Mouse (Mus musculus) lung, postnatal 0 days (tissue): ENCODE data around the gene Zfp617. TPM values are rescaled to one million over a fixed set of nuclear protein-coding genes. Genes with fewer than 3 reads are reported as not detected.
"Not testable (repeated sequence)": the region's sequence is repeated elsewhere in the genome, so short reads cannot be mapped to it uniquely, and the experiment has no call there.

Experiments
- ATAC-seq: fragments of 200-750 bp; cut with Nextera tagmentation; 2 replicates; pipeline ENCODE4 v1.8.0; 2017; ENCODE audit warnings: moderate library complexity
- DNase-seq: peaks from one replicate; pipeline ENCODE4 v3.0.0-alpha.2; 2016; ENCODE audit warnings: low spot score
- H3K27ac ChIP-seq: fragments of 300-500 bp; sonication (generic); 2 replicates; pipeline ENCODE4 v1.5.1; 2014; ENCODE audit warnings: antibody characterized with exemption, mild to moderate bottlenecking, low read length, mixed read lengths
- H3K27me3 ChIP-seq: fragments of 300-500 bp; sonication (generic); replicated peaks from 2 replicates; pipeline ENCODE4 v1.6.1; 2014; ENCODE audit warnings: low read length, mixed read lengths; ENCODE audit not compliant: insufficient read depth
- H3K36me3 ChIP-seq: fragments of 300-500 bp; sonication (generic); 2 replicates; pipeline ENCODE4 v1.6.1; 2014; ENCODE audit warnings: low read length, mixed read lengths; ENCODE audit not compliant: insufficient read depth
- H3K4me1 ChIP-seq: fragments of 300-500 bp; sonication (generic); 2 replicates; pipeline ENCODE4 v1.6.1; 2014; ENCODE audit warnings: antibody characterized with exemption, low read depth, low read length, mixed read lengths; ENCODE audit not compliant: insufficient read depth
- H3K4me2 ChIP-seq: fragments of 300-500 bp; sonication (generic); replicated peaks from 2 replicates; pipeline ENCODE4 v1.6.1; 2014; ENCODE audit warnings: low read depth, mild to moderate bottlenecking, low read length, moderate library complexity, mixed read lengths
- H3K4me3 ChIP-seq: fragments of 300-500 bp; sonication (generic); 2 replicates; pipeline ENCODE4 v1.5.1; 2014; ENCODE audit warnings: low read depth, low read length
- H3K9ac ChIP-seq: fragments of 300-500 bp; sonication (generic); replicated peaks from 2 replicates; pipeline ENCODE4 v1.6.1; 2014; ENCODE audit warnings: low read depth, mild to moderate bottlenecking
- H3K9me3 ChIP-seq: fragments of 300-500 bp; sonication (generic); 2 replicates; pipeline ENCODE4 v1.6.1; 2016; ENCODE audit warnings: low read length, mixed read lengths
- CTCF ChIP-seq: IDR thresholded peaks from 2 replicates; pipeline ENCODE4 v1.5.1; 2016; ENCODE audit warnings: antibody characterized with exemption, mild to moderate bottlenecking
- EP300 ChIP-seq: IDR thresholded peaks from 2 replicates; pipeline ENCODE4 v1.6.1; 2016; ENCODE audit warnings: antibody characterized with exemption, mild to moderate bottlenecking, control low read depth
- WGBS: fragments of 180-500 bp; shearing (Covaris S2); extraction: QIAGEN DNeasy Blood & Tissue Kit; methylation state at CpG from one replicate; pipeline ENCODE4 v1.1.7; 2014; 5-methylcytosine and 5-hydroxymethylcytosine counted together
- polyA plus RNA-seq: library from polyadenylated mRNA; unstranded; fragments of >200 nt; fragmentation: Nextera tagmentation; extraction: Ambion mirVana; gene quantifications from 2 replicates; pipeline ENCODE4 v1.2.1, GENCODE M21; 2015

Zfp617 gene
- polyA plus RNA-seq, 1 experiment from 2014 or later = 11.9 TPM

DNA sequence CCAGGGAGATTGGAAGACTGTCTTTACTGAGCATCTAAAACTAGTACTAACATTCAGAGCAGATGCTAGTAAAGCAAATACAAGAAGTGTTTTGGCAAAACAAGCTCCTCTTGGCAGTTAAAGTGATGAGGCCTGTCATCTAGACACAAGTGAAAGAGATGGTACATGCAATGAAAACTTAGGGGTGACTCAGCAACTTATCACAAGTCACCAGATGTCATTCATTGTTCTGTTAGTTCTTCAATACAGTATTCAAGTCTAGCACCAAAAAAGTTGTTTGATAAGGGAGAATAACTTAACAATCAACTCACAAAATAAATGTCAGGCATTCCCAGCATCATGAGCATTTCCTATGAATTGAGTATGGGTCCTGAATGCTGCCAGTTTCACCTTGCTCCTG, 19.3 kb downstream of the Zfp617 start:
- 0 out of 2 replicates have a peak, but pooled peaks cover 3% of the 10 kb centered on the region for H3K36me3 ChIP-seq
- no peaks in the 10 kb centered on the region for H3K9me3 ChIP-seq
- no peak overlapping the region for H3K4me3 ChIP-seq
- H3K9ac ChIP-seq = no peak overlapping the region
- no peak for ATAC-seq
- TF ChIP-seq CTCF (no peak), EP300 (no peak)
- no peak for DNase-seq
- no peaks in the 10 kb centered on the region for H3K27me3 ChIP-seq
- no peak overlapping the region for H3K4me2 ChIP-seq
- no peaks in the 10 kb centered on the region; the same call in 1 of the 2 replicates for H3K4me1 ChIP-seq
- H3K27ac ChIP-seq = no peak overlapping the region

DNA sequence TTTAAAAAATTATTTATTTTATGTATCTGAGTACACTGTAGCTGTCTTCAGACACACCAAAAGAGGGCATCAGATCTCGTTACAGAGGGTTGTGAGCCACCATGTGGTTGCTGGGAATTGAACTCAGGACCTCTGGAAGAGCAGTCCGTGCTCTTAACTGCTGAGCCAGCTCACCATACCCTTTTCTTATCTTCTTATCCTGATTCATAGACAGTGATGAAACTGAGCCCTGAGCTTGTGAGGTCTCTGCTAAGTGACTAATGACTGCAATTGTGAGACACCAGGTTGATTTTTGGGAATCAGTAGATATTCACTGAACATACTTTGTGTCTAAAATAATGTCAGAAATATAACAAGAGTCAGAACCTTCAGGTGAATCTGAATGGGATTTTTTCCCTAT, 29.6 kb downstream of the Zfp617 start:
- not testable (repeated sequence) for H3K4me3 ChIP-seq, H3K4me2 ChIP-seq, H3K27ac ChIP-seq, H3K9me3 ChIP-seq, H3K36me3 ChIP-seq, H3K4me1 ChIP-seq, H3K27me3 ChIP-seq, DNase-seq, H3K9ac ChIP-seq, ATAC-seq
- WGBS = 80% methylated on average over 2 of the region's 2 CpGs

DNA sequence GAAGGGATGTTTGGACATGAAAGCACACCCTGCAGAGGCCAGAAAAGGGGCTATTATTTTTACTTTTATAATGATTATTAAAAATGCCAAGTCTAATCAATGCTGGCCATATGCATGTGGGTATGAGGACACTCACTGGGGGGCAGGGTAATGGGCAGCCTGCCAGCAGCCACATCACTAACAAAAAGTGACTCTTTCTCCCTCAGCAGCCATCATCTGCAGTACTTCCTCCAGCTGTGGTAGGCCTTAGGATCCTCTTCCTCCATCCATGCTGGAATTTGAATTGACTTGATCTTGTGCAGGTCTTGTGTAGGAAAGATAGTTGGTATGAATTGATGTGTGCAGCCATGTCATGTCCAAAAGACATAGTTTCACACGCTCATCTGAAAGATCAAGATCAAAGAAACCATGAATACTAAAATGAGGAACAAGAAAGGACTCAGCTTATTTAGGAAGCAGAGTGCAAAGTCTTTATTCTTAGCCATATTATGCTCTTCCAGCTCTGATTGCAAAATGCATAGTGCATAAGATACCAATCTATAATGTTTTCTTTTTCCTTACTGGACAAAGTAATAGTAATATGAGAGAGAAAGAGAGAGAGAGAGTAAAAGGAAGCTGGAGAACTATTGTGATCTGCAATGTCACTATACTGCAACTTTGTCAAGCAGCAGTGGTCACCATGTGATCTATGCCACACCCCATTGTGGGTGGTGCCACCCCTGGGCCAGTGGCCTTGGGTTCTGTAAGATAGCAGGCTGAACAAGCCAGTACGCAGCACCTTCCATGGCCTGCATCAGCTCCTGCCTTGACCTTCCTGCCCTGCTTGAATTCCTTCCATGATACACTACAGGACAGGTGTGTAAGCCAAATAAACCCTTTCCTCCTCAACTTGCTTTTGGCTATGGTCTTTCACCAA, 32.1 kb downstream of the Zfp617 start:
- ATAC-seq (no peak), DNase-seq (no peak)
- Histone ChIP-seq H3K36me3 (no peaks in the 10 kb centered on the region), H3K27ac (no peak overlapping the region), H3K9ac (no peak overlapping the region), H3K4me1 (no peaks in the 10 kb centered on the region), H3K9me3 (no peaks in the 10 kb centered on the region), H3K4me2 (no peak overlapping the region), H3K4me3 (no peak overlapping the region), H3K27me3 (no peaks in the 10 kb centered on the region)
- no peak for TF ChIP-seq EP300
- TF ChIP-seq CTCF = no peak
- WGBS = 76% methylated on average over 2 of the region's 2 CpGs

DNA sequence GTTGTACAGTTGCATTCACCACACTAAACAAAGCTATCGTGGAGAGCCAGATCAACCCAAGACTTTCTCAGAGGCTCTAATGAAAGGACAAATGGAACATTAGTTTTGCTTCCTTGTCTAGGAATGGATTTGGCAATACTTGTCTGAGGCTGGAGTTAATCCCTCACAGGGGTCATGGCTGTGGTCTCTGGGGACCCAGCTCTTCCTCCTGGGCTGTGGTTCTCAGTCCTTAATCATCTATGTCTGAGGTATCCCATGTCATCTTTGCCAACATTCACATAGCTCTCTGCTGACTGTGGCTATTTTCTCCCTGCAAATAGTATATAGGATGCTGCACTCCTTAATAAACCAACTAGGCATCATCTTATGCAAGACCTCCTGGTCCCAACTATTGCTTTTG, 33.3 kb downstream of the Zfp617 start:
- DNase-seq (no peak), ATAC-seq (no peak)
- TF ChIP-seq EP300 (no peak), CTCF (no peak)
- Histone ChIP-seq H3K27ac (no peak overlapping the region), H3K9me3 (no peaks in the 10 kb centered on the region), H3K36me3 (no peaks in the 10 kb centered on the region), H3K4me2 (no peak overlapping the region), H3K4me1 (no peaks in the 10 kb centered on the region), H3K9ac (no peak overlapping the region), H3K27me3 (no peaks in the 10 kb centered on the region), H3K4me3 (no peak overlapping the region)
- WGBS = 78% methylated on average over 1 of the region's 1 CpGs

DNA sequence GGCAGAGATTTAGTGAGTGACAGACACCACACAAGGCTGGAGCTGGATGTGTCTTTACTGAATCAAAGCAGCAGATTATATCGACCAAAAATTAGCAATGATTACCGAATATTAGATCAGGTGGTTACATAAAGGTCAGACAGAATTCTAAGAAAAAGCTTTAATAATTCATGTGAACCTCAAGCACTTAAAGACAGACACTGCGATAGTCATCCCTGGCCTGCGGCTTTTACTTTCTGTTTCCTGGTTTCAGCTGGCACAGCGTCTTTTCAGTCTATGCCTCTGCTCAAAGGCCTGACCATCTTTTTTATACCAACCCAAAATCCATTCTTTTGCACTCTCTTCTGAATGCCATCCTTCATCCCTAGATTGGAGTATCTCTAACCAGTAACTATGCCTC, 40.2 kb downstream of the Zfp617 start:
- Histone ChIP-seq H3K4me1 (peaks cover 11% of the 10 kb centered on the region), H3K27me3 (no peaks in the 10 kb centered on the region), H3K36me3 (no peaks in the 10 kb centered on the region), H3K27ac (no peak overlapping the region), H3K9me3 (no peaks in the 10 kb centered on the region), H3K9ac (no peak overlapping the region), H3K4me2 (no peak overlapping the region), H3K4me3 (no peak overlapping the region)
- no peak for TF ChIP-seq CTCF
- TF ChIP-seq EP300 = no peak
- no peak for DNase-seq
- ATAC-seq = no peak
- 84% methylated on average over 5 of the region's 5 CpGs for WGBS

DNA sequence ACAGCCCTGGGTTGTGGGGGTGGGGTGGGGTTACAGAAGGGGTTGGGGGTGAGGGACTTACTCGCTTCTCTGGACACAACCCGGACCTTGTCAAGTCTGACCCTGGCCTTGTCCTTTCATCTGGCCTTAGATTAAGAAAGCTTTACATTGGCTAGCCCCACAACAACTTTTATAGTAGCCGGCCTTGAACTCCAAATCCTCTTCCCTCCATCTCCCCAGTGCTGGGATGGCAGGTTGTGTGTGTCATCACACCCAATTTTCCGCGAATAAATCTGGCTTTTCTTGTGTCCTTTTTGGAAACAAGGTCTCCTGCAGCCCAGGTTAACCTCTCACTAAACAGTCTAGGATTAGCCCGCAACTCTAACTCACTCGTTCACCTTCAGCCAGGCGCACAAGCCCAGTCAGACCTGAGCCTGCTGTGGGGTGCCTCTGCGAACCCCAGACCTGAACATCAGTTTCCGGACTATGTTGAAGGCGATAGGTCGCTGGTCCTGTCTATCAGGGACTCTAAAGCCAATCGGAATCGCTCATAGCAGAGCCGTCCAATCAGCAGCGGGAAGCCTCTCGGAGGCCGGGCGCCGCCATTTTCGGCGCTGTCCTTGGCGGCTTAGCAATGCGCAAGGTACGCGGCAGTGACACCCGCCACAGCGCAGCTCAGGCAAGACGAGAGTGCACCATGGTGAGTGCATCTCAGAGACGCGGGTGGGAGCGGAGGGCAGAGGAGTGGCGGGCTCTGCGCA, 42.2 kb downstream of the Zfp617 start, which contains the start of gene Zfp961:
Zfp961 (plus strand) TSS at position 557 of the 740 bp plus-strand sequence.
- 3% methylated on average over 34 of the region's 34 CpGs for WGBS
- TF ChIP-seq CTCF = no peak
- no peaks in the 10 kb centered on the region for H3K36me3 ChIP-seq

More for the DNA sequence above, 42.2 kb downstream of the Zfp617 start, which contains the start of gene Zfp961:
- peaks cover 11% of the 10 kb centered on the region for H3K4me1 ChIP-seq
- peak within 1 kb of the TSS; percentile 53 for H3K4me2 ChIP-seq
- no peaks in the 10 kb centered on the region for H3K27me3 ChIP-seq
- H3K4me3 ChIP-seq = peak within 1 kb of the TSS; percentile 67
- no peaks in the 10 kb centered on the region for H3K9me3 ChIP-seq
- peak within 1 kb of the TSS; percentile 64 for H3K9ac ChIP-seq
- ATAC-seq (peak; percentile 100), DNase-seq (peak; percentile 97)
- H3K27ac ChIP-seq = peak within 1 kb of the TSS; percentile 72
